Mouse (Mus musculus): ENCODE measurements around the gene Cab39.

Gene Cab39

DNA sequence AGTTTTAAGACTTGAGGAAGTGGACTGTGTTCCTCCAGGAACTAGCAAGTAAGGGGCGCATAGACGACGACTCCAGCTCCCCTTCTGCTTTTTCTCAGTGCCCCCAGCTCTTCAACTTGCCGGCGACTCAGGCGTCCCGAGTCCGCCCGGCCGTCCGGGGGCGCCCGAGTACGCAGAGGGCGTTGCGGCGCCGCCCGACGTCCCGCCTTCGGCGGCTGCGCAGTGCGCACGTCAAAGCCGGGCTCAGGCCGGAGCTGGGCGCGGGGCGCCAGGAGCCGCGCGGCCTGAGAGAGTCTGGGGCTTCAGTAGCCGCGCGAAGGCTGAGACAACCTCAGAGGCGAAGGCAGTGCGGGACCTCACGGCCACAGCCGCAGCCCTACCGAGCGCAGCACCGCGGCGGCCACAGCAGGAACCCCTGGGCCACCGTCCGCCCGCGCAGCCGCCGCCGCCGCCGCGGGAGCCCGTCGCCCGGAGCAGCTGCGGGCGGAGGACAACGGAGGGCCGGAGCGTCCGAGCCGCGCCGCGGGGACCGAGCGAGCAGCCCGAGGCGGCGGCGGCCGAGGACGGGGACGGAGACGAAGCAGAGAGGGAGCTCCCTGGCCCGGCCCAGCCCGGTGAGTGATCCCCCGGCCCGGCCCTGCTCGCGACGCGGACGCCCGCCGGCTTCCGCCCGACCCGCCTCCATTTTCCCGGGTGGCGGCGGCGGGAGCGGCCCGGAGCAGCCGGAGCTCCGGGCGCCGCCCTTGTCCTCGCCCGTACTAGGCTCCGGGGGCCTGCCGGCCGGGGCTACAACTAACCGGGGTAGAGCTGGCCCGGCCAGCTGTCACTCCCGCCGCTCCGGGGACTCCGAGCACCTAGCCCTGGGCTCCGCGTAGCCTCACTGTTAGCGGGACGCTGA is at the start of gene Cab39:
Gene Cab39 (plus strand): TSS at position 234 of the 898 bp plus-strand sequence.
- DNase-seq (ENCODE audit: low read depth) = peak; percentile 93

DNA sequence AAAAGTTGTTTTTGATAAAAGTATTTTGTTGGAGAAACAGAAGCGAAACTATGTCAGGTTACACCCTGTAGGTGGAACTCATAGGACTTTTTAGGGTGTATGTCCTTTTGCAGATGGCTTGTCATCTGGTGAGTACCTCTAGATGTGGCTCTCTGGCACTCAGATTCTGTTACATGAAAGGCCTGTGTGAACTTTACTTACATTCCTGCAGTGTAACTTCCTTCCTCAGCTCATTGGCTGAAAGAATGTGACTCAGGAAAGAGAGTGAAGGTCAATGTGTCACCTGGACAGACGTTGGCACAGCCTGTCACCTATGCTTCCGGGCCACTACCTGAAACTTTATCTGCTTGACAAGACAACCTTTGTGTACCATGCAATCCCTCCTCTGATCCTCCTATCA is 48.7 kb upstream of the Cab39 start:
- DNase-seq (ENCODE audit: low read depth) = peak; percentile 58

DNA sequence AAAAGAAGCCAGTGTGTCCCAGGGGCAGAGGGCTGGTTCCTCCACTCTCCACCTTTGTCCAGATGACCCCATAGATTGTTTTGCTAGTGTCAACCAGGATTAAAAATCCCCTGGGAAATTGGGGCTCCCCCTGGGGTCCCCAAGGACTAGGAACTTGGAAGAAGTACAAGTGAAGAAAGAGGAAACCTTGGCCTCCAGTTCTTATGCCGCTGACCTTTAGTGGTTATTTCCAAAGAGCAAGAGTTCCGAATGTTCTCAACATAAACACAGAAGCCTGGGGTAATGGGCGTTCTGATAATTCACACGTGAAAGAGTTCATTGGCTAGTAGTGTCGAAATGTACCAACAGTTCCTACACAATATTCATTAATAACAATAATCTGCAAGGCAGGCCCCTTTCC is 46.7 kb upstream of the Cab39 start:
- no peak for DNase-seq (ENCODE audit: low read depth)

DNA sequence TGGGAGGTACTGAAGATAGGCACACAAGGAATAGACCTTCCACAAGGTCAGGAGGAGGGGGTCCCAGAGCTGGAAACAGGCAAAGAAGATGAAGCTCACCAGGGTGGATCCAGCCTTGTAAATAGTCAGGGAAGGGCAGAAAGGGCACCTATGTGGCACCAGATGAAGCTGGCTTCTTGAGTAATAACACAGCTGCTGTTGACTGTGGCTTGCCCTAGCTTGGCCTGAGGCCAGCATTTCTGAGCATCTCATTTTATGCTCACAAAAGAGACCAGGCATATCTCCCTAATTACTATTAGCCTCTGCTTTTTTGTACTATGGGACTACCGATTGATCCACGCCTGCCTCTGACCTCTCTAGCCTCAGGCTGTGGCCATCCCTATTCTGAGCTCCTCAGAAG is 43.4 kb upstream of the Cab39 start:
- DNase-seq (ENCODE audit: low read depth) = peak; percentile 56

DNA sequence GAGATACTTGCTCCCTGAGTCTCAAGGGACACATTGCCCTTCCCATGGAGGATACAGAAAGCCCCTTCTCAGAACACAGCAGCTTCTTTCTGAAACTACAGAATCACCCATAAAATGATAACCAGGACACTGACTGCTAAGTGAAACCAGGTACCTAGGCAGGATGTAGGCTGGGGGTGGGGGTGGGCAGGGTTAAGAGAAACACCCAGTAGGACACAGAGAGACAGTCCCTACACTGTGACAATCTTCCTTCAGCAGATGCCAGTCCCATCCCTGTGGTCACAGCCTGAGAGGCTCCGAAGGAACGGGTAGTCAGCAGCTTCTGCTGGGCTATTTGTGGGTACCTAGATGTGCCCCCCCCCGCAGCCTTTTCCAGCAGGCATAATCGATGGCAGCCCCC is 42.6 kb upstream of the Cab39 start:
- peak; percentile 87 for DNase-seq (ENCODE audit: low read depth)

DNA sequence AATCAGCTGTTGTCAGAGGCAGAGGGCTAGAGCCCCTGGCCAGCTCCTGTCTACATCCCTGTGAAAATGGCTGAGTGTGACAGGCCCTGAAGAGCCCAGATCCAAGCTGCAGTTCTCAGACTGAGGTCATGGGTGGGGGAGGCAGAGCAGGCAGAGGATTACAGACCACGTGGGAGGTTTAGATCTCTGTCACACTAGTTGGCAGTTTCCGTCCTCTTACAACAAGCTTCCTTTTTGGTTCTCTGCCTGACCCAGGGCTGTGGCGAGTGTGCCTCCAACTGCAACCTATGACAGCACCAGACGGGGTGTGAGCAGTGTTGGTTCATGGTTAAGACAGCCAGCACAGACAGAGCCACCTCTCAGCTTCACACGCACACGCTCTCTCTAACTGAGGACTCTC is 41.7 kb upstream of the Cab39 start:
- peak; percentile 94 for DNase-seq (ENCODE audit: low read depth)

DNA sequence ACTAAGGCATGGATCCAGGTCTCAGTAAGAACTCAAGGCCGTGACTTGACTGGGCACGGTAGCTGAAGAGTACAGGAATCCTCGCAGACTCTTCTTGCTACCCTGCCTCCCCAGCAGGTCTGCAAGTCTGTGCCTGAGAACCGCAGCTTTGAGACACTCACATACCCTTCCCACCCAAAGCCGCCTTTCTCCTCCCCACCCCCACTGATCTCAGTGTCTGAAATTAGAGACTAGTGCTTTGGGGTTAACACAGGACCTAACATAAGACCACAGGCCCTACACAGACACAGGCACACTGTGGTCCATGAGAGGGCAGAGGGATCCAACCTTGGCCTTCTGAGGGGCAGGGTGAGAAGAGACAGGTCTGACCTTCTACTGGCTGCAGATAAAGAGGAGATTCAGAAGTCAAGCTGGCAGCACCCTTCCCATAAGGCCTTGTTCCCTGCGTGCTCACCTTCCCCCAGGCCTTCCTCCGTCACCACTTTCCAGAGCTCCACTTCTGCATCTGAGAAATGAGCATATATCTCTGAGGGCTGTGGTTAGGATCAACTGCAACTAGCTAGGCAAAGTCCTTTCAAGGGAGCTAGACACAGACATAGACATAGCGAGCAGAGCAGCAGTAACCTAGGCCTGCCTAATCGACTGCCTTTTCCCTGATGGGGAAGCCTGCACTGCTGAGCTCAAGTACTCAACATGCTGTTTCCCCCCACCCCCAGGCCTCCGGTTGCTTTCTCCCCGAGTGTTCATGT is 41.1 kb upstream of the Cab39 start:
- peak; percentile 72 for DNase-seq (ENCODE audit: low read depth)

DNA sequence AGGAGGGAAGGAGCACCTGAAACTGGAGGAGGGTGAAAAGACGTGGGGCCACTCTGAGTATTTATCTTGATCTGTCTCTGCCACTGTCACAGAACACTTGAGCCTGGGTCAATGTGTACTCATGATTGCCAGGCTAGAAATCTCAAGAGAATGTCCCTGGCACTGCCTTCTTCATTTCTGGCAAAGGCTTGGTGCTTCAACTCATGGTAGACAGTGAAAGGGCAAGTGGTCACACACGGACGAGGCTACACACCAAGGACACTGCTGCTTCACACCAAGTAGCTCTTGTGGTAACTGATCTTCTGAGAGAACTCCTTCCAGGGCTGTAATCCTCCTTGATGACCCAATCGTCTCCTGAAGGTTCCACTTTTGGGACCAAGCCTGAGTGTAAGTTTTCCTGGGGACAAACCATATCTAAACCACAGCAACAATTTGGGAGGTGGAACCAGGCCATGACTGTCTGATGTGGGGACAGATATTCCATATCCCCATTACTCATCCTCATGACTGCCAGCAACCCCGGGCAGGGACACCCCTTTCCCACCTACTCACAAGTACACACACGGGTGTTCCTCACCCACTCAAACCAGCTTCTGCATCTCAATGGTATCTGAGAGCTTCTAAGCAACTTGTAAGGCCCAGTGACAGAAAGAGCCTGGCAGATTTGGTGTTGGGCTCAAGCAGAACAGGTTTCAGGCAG is 35.6 kb upstream of the Cab39 start:
- DNase-seq (ENCODE audit: low read depth) = peak; percentile 17

DNA sequence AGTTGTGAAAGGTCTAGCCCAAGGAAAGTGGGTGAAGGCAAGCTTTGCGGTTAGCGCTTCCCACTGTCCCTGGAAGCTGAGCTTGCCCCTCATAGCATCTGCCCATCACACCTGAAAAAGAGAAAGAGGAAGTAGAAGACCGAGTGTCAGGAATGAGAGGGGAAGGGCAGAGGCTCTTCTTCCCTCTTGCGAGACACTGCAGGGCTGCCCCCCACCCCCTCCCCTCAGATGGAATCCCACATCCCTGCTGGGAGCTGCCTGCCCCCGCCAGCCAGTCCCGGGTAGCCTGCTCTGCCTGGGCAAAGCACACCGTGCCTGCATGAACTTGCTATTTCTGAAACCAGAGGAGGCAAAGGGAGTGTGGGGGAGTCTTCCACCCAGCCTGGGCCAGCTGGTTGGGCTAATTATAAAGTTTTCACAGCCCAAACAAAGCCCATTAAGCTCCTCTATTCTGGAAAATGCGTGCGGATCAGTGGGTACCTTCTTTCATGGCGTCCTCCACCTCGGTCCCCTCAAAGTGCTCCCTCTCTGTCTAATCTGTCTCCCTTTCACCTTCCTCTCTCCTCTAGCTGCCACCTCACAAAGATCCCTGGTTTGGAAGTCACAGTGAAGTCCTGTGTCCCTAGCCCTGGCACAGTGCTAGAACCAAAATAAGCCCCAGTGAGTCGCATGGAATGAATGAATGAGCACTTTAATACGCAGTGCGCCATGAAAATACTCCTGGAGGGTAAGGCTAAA is 34.8 kb upstream of the Cab39 start:
- DNase-seq (ENCODE audit: low read depth) = peak; percentile 39

DNA sequence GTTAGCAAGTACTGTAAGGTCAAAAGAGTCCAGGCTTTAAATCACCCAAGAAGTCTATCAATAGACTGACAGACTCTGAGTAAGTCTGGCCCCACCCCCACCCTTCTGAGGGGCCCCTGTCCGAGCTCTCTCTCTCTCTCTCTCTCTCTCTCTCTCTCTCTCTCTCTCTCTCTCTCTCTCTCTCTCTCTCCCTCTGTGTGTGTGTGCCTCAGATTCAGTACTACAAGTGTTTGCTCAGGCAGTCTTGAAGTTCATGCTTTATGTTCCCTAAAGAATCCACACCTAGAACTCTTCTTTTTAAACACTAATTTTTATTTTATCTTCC is 34.3 kb upstream of the Cab39 start:
- DNase-seq (ENCODE audit: low read depth) = no peak

DNA sequence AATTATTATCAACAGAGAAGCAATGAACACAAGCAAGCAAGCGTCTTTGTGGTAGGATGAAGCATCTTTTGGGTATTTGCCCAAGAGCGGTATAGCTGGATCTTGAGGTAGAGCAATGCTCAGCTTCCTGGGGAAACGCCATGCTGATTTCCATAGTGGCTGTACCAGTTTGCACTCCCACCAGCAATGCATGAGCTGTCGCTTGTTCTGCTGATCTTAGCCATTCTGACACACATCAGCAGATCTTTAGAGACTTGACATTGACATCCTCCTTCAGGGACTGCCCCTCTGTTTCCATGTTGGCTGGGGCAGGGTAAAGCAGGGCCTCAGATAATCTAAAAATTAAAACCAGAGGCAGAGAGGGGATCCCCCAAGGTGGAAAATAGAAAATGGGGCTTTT is 31.6 kb upstream of the Cab39 start:
- DNase-seq (ENCODE audit: low read depth) = peak; percentile 84

DNA sequence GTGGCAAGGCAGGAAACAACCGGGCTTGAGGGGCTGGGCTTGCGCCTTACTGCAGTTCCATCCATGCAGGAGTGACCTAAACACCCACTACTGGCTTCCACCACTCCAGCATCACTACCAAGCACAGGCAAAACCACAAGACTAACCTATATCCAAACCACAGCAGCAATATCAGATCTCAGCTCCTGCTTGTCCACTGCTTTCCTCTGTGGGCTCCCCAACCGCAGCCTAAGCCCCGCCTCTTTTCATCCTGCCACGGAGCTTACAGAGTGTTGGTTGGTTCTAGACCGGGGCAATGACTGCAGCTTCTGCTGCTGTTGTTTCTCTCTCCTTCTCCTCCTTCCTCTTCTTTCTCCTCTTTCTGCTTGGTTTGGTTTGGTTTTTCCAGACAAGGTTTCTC is 29.9 kb upstream of the Cab39 start:
- DNase-seq (ENCODE audit: low read depth) = peak; percentile 77

DNA sequence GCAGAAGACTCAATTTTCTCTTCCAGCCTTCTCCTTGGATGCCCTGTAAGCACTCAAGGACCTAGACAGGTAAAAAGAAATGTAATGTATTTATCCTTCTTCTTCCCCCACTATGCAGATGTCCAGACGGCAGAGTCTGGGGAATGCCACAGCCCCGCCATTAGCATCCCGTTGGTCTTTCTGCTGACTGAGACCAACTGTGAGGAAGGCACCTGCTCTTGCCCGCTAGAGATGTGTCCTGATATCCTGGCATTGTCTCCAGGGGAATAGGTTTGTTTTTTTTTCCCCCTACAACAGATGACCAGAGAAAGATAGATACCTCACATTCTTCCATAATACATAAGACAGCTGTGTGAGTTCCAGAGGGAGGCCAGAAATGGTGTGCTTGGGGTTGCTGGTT is 28.9 kb upstream of the Cab39 start:
- DNase-seq (ENCODE audit: low read depth) = no peak

DNA sequence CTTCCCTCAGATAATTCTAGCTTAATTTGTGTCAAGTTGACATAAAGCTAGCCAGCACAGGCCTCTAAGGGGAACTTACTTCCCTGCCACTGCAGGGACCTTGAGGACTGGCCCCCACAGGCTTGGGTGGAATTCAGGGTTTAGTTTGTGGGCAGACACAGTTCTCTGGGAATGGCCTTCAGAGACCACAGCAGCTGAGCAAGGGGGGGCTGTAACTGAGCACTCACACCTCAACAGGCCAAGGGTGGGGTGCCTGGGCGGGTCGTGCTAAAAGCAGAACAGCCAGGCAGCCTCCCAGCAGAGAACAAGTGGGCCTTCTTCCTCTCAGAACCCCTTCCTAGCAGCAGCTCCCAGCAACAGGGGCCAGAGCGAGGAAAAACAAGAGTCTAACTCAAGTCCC is 27.1 kb upstream of the Cab39 start:
- no peak for DNase-seq (ENCODE audit: low read depth)

DNA sequence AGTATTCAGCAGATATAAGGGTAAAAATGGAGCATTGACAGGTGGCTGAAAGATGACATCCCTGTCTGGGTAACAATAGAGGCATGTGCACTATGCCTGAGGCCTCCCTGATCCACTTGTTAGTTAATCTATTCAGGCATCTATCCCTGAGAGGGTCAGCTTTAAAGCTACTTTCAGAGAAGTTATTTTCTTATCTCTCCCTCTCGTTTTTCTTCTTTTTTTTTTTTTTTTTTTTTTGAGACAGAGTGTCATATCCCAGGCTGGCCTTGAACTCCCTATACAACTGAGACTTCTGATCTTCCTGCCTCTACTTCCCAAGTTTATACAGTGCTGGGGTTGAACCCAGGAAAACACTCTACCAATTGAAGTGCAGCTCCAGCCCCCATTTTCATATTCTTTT is 25.5 kb upstream of the Cab39 start:
- DNase-seq (ENCODE audit: low read depth) = no peak

DNA sequence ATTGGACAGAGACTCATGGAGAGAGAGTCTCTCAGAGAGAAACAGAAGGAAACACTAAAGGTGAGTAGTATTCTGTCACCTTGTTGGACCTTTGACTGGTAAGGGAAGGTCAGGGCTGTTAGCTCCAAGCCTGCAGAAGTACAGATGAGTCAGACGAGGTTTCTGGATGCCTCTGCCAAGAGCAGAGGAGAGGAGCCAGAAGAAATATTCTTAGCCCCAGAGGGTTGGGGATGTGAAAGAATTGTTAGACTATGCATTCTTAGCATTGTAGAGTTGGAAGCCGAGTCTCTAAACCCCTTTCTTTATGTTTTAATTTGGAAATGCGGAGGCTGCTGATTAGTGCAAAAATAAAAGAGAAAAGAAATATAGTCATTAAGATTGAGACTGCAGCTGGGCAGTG is 21.3 kb upstream of the Cab39 start:
- DNase-seq (ENCODE audit: low read depth) = no peak

DNA sequence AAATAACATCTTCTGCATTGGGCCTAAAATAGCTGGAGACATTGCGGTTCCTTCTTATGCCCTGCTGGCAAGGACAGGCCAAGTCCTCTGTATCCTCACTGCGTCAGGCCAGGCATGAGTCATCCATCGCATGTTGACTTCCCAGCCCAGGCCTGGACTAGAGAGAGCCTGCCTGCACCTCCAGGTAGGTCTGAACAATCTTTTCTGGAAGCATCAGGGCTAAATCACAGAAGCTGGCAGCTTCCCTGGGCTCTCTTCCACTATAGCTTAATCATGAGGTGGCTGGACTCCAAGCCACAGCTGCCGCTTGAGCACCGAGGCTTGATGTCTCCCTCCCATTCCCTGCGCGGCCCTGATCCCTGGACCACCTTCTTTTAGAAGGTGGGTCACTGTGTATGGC is 18.1 kb upstream of the Cab39 start:
- DNase-seq (ENCODE audit: low read depth) = no peak

DNA sequence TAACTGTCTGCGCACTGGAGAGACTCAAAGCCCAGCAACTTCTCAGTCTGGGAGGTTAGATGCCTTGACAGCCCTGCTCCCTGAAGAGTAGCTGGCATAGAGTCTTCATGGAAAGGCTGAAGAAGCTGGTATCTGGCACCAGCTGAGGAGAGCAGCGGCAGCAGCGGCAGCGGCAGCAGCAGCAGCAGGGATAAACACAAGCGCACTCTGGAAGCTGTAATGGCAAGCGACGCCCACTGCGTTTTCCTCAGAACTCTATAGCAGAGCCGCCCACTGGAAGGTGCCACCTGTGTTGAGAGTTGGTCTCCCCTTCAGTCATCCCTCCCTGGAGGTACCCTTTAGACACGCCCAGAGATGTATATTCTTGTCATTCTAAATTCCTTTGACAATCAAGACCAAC is 17.1 kb upstream of the Cab39 start:
- DNase-seq (ENCODE audit: low read depth) = no peak

DNA sequence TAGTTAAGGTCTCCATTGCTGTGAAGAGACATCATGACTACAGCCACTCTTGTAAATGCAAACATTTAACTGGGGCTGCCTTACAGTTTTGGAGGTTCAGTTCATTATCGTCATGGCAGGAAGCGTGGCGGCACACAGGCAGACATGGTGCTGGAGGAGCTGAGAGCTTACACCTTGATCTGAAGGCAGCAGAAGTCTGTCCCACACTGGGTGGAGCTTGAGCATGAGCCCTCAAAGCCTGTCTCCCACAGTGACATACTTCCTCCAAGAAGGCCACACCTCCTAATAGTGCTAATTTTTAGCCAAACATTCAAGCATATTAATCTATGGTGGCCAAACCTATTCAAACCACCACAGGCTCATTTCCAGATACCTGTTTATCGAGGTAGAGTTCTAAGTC is 14.8 kb upstream of the Cab39 start, which contains the start of gene A630001G21Rik:
Gene A630001G21Rik (minus strand): TSS at position 208 of the 400 bp plus-strand sequence.
- no peak for DNase-seq (ENCODE audit: low read depth)

DNA sequence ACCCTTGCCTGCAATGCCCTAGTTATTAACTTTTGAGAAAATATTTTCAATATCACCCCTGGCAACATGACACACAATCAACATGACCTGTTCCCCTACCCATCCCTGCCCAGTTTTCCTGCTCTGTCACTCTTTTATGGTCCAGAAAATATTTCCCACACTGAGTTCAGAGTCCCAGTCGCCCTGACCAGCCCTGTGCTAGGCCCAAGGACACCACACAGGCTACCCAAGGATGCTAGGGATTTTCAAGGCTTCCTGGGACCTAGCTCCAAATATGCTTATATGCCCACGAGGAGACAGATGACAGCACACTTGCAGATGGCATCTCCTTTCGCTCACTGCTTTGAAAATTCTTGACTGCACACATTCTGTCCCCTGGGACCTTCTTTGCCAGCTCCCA is 14.2 kb upstream of the Cab39 start:
- DNase-seq (ENCODE audit: low read depth) = no peak

DNA sequence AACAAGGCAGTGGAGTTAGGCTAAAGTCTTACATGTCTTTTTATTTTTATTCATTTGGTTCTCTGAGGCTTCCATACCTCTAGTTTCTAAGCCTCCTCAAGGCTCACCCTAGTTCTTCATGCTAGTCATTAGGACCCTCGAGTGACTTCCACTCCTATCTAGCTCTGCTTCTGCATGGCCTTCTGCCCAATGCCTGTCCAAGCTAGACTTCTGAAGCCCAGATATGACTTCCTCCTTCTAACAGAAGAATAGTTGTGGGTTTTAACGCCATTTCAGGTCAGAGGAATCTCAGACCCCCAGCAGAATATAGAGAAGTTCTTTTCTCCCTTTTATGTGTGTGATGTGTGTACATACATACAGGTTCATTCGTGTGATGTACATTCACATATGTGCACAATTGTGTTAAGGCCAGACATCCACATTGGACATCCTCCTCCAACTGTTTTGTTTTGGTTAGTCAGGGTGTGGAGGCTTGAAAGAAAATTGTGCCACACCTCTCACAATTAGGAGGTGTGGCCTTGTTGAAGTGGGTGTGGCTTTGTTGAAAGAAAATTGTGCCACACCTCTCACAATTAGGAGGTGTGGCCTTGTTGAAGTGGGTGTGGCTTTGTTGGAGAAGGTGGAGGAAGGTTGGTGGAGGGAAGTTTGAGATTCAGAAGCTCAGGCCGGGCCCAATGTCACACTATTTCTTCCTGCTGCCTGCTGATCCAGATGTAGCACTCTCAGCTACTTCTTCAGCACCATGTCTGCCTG is 13.6 kb upstream of the Cab39 start:
- DNase-seq (ENCODE audit: low read depth) = no peak
